Mouse (Mus musculus): Measurements from ENCODE around the gene Gm16867.
"Not testable (repeated sequence)": the region's sequence is repeated elsewhere in the genome, so short reads cannot be mapped to it uniquely, and the experiment has no call there.

Gene Gm16867

DNA sequence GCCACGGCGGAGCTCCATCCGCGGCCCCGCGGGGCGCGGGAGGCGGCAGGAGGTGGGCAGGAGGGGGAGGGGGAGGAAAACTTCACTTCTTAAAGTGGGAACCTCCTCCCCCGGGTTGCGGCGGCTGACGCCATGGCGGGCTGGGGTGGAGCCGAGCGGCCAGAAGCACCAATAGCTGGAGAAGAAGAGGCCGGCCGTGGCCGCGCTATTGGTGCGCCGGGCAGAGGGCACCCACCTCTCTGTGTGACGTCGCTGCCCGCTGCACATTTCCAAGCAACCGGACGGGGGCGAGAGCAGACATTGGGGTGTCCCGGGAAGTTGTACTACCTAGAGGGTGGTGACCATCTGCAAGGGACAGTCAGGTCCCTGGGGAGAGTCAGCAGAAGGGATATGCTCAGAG lies at the start of gene Gm16867:
Gene Gm16867, minus strand, starts transcription at position 189 of the 400 bp plus-strand sequence.
- not testable (repeated sequence) for DNase-seq (ENCODE audit: low read depth, low spot score)

DNA sequence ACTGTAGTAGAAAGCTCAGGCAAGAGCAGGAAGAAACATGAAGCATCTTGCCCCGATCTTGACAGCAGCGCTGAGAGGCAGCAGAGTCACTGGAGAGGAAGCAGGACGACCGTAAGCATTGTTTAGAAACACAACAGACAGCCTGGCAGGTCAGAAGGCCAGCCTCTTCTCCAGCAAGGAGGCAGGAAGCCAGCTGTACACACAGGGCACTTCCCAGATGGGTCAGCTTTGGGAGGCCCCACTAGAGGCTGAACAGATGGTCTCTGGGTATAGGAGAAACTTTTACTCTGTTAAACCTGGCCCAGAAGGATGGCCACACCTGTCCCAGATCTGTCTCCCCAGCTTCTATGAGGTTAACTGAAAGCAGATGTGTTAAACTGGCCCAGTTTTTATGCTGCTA lies 44.1 kb upstream of the Gm16867 start:
- not testable (repeated sequence) for DNase-seq (ENCODE audit: low read depth, low spot score)

DNA sequence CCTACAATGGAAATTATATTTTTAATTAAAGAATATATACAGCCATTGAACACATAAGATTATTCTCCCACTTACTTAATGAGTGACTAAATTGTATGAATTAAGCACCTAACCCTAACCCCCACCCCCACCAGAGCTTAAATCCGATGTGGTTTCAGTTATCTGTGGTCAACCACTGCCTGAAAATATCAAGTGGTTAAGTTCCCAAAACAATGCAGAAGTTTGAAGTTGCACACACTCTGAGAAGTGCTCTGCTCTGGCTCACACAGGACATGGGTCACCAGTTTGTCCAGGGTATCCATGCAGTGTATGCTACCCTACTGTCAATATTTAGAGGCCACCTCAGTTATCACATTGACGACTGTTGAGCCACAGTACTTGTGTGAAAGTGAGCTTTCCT lies 41.9 kb upstream of the Gm16867 start:
- not testable (repeated sequence) for DNase-seq (ENCODE audit: low read depth, low spot score)

DNA sequence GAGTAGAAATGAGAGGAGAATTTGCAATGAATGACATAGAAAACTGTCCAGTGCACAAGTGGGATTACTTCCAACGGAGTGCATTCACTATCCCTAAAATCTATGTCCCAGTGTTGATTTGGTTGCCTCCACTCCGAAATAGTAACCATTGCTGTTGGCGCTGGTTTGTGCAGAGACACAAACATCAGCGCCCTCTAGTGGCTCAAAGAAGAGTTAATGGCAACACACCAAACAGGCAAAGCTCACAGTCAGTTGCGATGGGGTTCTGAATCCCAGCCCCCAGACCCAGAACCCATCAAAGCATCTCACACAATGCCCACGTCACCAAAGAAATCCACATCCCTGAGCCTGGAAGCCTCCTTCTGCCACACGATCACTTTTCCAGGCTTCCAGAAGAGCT lies 40.9 kb upstream of the Gm16867 start:
- DNase-seq (ENCODE audit: low read depth, low spot score), result not testable (repeated sequence)

DNA sequence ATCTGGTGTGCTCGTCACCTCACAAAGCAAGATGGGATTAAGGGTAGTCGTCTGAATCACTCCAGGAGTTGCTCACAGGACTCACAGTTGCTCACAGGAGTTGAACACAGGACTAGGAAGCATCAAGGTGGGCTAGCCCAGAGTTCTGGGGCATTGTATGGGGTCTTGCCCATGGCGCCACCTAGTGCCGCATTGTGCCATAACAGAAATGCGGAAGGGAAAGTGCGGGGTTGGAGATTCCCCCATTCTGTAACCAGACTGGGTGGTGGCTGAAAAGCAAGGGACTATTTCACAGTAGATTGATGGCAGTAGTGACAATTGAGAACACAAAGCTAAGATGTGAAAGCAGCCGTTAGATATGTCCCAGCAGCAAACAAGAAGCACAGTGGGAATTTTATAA lies 39.5 kb upstream of the Gm16867 start:
- DNase-seq (ENCODE audit: low read depth, low spot score), result not testable (repeated sequence)

DNA sequence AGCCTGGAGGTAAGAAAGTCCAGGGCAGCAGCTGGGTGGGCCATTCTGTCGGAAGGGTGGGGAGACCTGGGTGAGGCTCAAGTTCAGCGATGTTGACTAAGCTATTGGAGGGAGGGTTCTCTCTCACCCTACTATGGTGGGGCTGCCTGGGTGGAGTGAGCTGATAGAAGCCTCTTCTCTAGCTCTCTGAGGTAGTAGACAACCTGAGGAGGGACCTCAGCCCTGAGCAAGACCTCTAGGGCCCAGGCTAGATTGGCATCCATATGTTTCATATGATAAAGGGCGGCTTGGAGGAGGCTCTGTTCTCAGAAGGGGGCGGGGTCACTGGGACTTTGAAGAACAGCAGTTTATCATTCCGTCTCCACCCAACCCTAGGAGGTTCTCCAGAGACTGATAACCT lies 37.0 kb upstream of the Gm16867 start:
- DNase-seq (ENCODE audit: low read depth, low spot score), result not testable (repeated sequence)

DNA sequence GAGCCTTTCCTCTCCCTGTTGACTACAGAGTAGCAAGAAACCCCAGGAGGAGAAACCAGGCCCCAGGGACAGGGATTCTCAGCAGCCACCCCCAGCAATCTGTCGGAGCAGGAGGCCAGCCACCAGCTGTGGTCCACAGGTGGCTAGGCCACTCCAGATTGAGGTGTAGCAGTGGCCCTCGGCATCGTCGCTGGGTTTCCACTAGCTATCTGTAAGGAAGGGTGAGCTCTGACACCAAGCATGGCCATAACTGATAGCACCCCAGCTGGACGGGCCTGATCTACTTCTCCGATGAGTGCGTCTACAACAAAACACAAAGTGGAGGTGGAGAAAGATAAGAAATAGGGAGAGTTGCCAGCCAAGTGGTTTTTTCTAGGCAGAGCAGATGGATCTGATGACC lies 33.4 kb upstream of the Gm16867 start:
- DNase-seq (ENCODE audit: low read depth, low spot score), result not testable (repeated sequence)

DNA sequence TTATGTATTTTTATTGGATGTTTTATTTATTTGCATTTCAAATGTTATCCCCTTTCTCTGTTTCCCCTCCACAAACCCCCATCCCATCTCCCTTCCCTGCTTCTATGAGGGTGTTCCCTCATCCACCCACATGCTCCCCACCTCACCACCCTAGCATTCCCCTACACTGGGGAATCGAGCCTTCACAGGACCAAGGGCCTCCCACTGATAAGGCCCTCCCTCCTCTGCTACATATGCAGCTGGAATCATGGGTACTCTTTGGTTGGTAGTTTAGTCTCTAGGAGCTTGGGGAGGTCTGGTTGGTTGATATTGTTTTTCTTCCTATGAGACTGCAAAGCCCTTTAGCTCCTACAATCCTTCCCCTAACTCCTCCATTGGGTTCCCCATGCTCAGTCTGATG lies 23.0 kb upstream of the Gm16867 start:
- DNase-seq (ENCODE audit: low read depth, low spot score), result not testable (repeated sequence)

DNA sequence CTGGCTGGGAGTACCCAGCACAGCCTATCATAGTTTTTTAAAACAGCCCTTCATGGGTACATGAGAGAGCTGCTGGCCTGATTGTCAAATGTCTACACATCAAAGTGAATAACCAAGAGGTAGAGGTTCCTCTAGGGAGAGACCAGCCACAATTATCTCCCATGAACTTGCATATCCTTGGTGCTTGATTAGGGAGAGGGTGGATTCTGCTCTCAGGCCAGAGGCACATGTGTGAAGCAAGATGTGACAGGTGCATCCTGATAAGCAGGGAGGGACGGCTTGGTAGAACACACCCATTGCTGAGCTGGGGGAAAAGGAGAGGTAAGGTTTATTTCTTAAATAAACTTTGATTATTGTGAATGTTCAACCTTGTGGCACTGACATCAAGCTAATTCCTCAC lies 19.8 kb upstream of the Gm16867 start:
- DNase-seq (ENCODE audit: low read depth, low spot score), result not testable (repeated sequence)

DNA sequence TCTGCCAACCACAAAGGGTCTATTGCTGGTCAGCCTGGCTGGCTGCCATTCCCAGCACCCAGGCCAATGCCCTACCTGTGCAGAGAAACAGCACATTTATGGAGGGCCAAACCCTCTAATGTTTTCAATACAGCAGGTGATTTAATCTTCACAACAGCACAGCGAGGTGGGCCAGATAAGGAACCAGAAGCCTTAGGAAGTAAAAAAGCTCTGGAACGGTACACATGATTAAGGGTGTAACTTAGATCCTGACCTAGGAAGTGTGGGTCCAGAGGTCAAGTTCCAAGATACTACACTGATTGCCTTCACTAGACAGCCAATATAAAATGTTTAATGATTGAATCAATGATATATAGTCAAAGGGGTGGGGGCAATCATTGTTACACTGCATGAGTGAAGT lies 17.6 kb upstream of the Gm16867 start:
- DNase-seq (ENCODE audit: low read depth, low spot score), result not testable (repeated sequence)

DNA sequence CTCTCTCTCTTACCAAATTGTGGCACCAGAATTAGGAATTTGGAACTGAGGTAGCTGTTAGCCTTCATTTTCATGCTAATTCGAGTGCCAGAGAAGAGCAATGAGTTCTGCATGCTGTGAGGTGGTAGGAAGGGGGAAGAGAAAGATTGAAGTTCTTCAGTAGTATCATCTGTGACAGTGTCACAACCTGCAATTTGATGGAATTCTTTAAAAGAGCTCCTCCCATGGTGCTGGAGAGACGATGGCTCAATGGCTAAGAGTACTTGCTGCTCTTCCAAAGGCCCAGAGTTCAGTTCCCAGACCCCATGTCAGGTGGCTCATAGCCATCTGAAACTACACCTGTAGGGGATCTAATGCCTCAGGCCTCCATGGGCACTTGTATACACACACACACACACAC lies 9.3 kb upstream of the Gm16867 start, which contains the start of gene Gm27179:
Gene Gm27179, minus strand, starts transcription at position 101 of the 400 bp plus-strand sequence.
- not testable (repeated sequence) for DNase-seq (ENCODE audit: low read depth, low spot score)

DNA sequence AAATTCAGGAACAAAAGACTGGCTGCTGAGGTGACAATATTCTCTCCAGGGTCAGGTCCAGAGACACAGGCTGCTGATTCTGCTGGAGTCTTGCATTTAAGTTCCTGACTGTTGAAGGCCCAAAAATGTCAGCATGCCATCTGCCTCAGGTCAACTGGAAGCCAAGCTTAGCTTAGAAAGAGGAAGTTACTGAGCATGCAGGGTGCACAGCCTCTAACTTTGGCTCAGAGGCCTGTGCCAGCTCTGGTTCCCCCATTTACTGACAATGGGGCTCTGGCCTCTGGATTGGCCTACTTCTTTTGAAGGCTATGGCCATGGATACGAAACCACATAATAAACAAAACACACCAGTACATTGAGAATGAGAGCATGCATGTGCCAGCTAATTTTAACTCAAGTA lies 3.8 kb upstream of the Gm16867 start:
- not testable (repeated sequence) for DNase-seq (ENCODE audit: low read depth, low spot score)

DNA sequence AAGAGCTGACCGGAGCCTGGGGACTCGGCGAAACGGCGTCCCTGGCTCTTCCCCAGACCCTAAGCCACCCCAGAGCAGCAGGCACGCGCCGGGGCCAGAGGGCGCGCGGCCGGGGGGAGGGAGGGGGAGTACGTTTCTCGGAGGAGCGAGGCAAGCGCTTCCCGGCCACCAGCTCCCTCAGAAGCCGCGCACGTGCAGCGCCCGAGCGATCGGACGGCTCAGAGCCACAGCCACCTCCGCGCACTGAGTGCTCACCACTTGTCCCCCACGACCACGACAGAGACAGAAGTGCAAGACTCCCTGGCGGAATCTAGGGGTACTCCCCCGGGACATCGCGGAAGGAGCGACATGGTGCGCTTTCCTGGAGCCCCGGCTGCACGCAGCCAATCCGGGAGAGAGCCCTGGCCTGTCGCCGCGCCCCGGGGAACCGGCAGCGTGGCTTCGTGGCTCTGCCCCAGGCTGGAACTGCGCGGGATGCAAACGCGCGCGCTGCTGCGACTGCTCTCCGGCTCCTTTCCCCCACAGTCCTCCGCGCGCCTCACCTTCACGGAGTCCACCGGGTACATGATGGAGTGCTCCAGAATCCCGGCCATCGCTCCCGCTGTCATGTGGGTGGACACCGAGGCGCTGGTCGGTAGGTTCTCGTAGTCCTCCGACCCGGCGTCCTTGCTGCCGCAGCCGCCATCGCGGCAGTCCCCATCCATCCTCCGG lies 567 bp downstream of the Gm16867 start:
- DNase-seq (ENCODE audit: low read depth, low spot score), result not testable (repeated sequence)

DNA sequence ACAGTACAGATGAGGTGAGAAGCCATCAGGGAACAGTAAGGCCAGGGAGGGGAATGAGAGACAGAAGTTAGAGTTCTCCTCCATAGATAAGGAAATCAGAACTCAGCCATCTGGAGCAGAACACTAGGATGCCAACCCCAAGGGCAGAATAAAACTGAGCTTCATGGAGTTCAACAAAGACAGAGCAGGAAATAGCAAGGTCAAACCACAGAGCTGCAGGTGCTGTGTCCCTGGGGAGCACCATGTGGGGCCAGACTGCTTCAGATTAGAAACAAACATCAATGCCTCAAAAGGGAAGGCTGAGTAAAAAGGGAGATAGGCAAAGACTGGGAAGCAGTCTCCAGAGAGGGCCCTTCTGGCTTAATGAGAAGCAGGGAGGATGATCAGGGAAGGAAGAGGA lies 6.9 kb downstream of the Gm16867 start:
- DNase-seq (ENCODE audit: low read depth, low spot score), result not testable (repeated sequence)

DNA sequence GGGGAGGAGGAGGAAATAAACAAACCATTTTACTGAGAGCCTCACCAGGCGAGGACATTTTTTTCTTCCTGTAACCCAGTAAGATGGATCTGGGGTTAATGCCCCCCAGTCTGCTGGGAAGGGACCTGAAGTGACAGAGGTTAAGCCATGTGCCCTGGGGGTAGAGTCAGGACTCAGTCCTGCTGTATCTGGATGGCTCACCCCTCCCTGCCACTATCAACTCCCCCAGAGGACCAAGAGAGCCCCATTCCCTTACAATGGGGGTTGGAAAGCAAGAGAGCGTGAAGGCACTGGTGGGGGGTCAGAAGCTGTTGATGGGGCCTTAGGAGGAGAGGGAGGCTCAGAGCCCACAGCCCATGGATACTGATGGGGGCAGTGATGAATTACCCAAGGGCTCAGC lies 8.2 kb downstream of the Gm16867 start:
- DNase-seq (ENCODE audit: low read depth, low spot score), result not testable (repeated sequence)

DNA sequence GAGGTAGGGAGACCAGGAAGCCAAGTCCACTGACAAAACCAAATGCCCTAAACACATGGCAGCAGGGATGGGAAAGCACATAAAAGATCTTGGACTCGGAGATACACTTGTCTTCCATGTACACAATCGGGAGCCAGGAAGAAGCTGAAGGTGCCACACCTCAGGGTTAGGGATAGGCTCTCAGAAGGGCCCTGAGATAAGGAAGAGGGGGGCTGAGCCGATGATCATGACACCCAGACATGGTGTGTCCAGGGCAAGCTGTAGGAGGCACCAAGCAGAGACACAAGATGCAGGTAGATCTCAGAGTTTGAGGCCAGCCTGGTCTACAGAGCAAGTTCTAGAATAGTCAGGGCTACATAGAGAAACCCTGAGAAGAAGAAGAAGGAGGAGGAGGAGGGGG lies 8.6 kb downstream of the Gm16867 start:
- DNase-seq (ENCODE audit: low read depth, low spot score), result not testable (repeated sequence)

DNA sequence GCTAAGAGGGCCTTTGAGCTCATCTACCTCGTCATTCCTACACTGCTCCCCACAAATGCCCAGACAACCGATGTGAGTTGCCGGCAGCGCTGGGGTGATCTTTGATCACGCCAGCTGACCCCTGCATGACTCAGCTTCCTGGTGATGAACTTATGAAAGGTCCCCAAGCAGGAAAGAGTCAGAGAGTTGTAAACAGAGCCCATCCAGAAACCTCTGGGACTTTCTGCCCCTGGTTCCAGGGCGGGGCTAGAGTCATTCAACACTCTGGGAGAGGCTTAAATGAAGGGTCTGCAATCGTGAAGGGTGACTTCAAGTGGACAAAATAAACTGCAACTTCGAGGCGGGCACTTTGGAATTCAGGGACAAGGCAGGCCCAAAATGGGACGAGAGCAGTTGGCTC lies 15.2 kb downstream of the Gm16867 start:
- DNase-seq (ENCODE audit: low read depth, low spot score), result not testable (repeated sequence)

DNA sequence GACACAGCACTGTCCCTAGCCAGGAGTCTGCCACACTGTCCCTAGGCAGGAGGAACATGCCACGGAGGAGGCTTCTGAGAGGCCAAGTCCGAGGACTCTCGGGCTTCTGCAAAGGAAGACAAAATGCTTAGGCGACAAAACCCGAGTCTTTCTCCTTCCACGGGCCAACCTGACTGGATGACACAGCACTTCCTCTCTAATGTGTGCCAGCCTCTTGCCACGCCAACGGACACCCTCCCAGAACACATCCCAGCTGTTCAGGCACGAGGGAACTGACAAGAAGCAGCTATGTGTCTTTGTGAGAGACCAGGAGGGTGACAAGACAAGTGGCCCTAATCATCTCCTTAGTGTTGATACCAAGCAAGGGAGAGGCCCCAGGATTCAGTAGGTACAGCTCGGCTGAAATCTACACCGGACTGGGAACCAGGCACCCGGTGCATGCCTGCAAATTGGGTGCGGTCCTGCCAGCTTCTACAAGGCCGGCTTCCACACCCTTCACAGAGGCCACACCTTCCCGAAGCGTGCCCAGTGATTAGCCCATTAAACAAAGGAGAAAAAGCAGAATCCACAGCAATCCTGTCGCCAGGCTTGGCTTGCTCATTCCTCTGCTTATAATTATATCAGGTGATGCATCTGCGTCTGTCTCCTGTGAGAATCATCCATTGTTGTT lies 17.6 kb downstream of the Gm16867 start:
- DNase-seq (ENCODE audit: low read depth, low spot score), result not testable (repeated sequence)

DNA sequence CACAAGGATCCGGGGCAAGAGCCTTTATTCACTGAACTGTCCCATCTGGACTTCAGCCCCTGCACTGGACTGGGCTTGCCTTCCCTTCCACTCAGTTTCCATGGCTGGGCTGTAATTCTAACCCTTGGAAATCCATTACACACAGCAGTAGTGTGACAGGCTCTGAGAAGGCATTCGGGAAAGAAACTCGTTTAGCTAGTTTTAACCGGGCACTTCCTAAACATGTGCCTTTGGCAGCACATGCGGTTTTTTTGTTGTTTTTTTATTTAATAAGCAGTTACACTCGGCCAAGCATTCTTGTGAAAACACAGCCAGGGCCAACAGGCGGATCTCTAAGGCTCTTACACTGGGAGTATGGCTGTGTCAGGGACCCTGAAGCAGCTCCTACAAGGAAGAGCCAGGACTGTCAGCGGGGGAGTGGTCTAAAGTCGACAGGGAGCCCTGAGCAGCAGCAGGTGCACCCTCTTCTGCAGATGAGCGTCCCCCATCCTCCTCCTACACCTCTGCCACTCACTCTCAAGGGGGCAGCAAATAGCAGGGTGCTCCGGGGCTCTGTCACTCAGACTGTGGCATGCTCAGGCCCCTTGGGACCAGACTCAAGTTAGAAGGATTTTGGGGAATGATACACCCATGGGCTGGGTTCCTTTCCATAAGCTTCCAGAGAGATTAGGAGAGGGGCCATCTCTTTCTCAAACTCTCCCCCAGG lies 29.1 kb downstream of the Gm16867 start:
- DNase-seq (ENCODE audit: low read depth, low spot score), result not testable (repeated sequence)

DNA sequence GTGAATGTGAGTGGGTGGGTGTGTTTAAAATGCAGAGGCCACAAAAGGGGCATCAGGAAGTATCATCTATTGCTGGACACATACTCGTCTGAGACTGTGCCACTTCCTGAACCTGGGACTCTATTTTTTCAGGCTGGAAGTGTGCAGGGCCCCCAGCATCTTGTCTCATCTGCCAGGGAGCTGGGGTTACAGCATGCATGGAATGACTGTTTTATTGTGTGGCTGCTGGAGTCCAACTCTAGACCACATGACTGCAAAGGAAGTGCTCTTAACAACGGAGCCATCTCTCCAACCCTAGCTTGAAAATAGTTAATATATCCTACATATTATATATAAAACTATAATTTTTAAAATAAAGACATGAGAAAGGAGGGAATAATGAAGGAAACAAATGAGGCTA lies 29.8 kb downstream of the Gm16867 start:
- DNase-seq (ENCODE audit: low read depth, low spot score), result not testable (repeated sequence)

DNA sequence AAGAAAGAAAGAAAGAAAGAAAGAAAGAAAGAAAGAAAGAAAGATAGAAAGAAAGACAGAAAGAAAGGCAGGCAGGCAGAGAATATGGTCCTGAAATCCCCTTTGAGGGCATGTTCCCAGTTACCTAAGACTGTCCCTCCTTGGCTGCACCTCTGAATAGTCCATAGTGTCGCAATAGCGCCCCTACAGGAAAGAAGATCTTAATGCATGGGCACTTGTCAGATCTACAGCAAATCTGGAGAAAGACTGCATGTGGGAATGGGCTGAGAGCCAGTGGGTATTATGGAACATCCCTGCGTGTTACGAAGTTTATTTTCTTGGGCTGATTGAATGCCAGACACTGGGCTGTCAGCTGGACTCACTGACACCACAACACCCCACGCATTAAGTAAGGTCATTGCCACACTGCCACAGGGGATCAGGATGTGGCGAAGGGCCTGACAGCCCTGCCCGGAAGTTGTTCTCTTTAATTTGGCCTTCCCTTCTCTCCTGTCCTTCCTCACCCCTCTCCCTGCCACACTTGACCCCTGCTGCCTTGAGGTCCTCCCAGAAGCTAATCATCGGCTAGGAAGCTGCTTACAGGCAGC lies 32.9 kb downstream of the Gm16867 start:
- not testable (repeated sequence) for DNase-seq (ENCODE audit: low read depth, low spot score)
